Mouse (Mus musculus) neural tube, embryonic 15.5 days (tissue): ENCODE results near the gene Sf3a3. TPM values are rescaled to one million over a fixed set of nuclear protein-coding genes. Genes with fewer than 3 reads are reported as not detected.

Experiments
- ATAC-seq: fragments of 200-750 bp; cut with Nextera tagmentation; 2 replicates; pipeline ENCODE4 v1.8.0; 2017; ENCODE audit warnings: mild to moderate bottlenecking, moderate TSS enrichment, moderate library complexity; ENCODE audit not compliant: low FRiP score
- H3K27ac ChIP-seq: fragments of 300-500 bp; sonication (generic); replicated peaks from 2 replicates; pipeline ENCODE4 v1.5.1; 2015; ENCODE audit warnings: mild to moderate bottlenecking, inconsistent platforms
- H3K27me3 ChIP-seq: fragments of 300-500 bp; sonication (generic); replicated peaks from 2 replicates; pipeline ENCODE4 v1.6.1; 2015; ENCODE audit warnings: inconsistent platforms
- H3K36me3 ChIP-seq: fragments of 300-500 bp; sonication (generic); 2 replicates; pipeline ENCODE4 v1.6.1; 2015; ENCODE audit warnings: inconsistent platforms
- H3K4me1 ChIP-seq: fragments of 300-500 bp; sonication (generic); 2 replicates; pipeline ENCODE4 v1.6.1; 2015; ENCODE audit warnings: inconsistent platforms
- H3K4me2 ChIP-seq: fragments of 300-500 bp; sonication (generic); 2 replicates; pipeline ENCODE4 v1.6.1; 2015; ENCODE audit warnings: inconsistent platforms, mild to moderate bottlenecking, moderate library complexity
- H3K4me3 ChIP-seq: fragments of 300-500 bp; sonication (generic); replicated peaks from 2 replicates; pipeline ENCODE4 v1.5.1; 2015; ENCODE audit warnings: mild to moderate bottlenecking, inconsistent platforms
- H3K9ac ChIP-seq: fragments of 300-500 bp; sonication (generic); replicated peaks from 2 replicates; pipeline ENCODE4 v1.6.1; 2015; ENCODE audit warnings: mild to moderate bottlenecking, inconsistent platforms
- H3K9me3 ChIP-seq: fragments of 300-500 bp; sonication (generic); replicated peaks from 2 replicates; pipeline ENCODE4 v1.6.1; 2016; ENCODE audit warnings: inconsistent platforms
- WGBS: fragments of 180-500 bp; shearing (Covaris S2); methylation state at CpG from one replicate; pipeline ENCODE4 v1.1.7; 2015; ENCODE audit warnings: mixed read lengths; 5-methylcytosine and 5-hydroxymethylcytosine counted together
- microRNA counts: library from miRNA; unstranded; fragments of <30 nt; microRNA quantifications from one replicate; lab custom pipeline; 2016
- microRNA-seq: library from miRNA; unstranded; fragments of <30 nt; microRNA quantifications from one replicate; pipeline ENCODE4, GENCODE M21; 2017
- polyA plus RNA-seq: library from polyadenylated mRNA; unstranded; fragments of >200 nt; fragmentation: Nextera tagmentation; extraction: Ambion mirVana; gene quantifications from 2 replicates; pipeline ENCODE4 v1.2.1, GENCODE M21; 2015

Gene Sf3a3
- polyA plus RNA-seq, 1 experiment from 2014 or later: 88.4 TPM

DNA sequence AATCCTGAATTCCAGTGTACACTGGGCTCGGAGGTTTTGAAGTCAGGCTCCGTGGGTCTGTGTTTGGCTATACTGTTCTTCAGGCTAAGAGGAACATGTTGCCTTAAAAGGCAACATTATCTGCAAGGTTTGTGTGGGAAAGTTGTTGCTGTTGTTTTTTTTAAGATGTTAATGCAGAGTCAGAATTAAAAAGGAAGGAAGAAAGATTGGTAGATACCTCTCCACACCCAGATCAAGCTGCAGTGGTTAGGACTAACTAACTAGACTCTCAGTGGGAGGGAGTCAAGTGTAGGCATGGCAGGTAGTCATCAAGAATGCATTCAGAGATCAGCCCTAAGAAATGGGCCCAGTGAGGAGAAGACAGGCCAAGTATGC is 52.0 kb downstream of the Sf3a3 start:
- Histone ChIP-seq H3K4me2 (no peak overlapping the region), H3K9ac (no peak overlapping the region), H3K9me3 (no peaks in the 10 kb centered on the region), H3K36me3 (no peaks in the 10 kb centered on the region), H3K27me3 (no peaks in the 10 kb centered on the region), H3K27ac (no peak overlapping the region), H3K4me3 (no peak overlapping the region), H3K4me1 (no peaks in the 10 kb centered on the region)
- 88% methylated on average over 2 of the region's 2 CpGs for WGBS
- ATAC-seq: no peak

DNA sequence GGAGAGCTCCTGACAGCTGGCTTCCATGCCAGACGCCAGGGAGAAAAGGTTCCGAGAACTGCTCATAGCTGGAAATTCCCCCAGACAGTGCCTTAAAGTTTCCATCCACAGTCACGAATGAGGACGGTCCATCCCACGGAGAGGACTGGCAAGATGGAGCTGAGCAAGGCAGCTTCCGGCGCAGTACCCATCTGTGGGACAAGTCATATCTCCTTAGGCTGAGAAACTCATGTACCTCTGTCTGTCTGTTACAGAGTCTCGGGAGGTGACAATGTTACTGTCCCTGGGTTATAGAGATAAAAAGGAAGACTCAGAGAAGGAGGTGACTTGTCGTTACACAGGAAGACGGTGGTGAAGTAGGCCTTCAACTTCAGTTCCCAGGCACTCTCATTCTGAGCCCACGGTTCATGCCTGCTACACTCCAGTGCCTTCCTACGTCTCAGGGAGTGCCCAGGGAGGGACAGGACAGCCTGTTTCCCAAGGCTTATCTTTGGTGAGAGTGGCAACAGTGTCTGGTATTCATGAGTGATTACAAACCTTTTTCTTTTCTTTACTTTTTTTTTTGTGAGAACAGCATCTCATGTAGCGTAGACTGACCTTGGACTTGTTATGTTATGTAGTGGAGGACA is 54.5 kb downstream of the Sf3a3 start:
- Histone ChIP-seq H3K36me3 (no peaks in the 10 kb centered on the region), H3K4me1 (no peaks in the 10 kb centered on the region), H3K27ac (no peak overlapping the region), H3K9ac (no peak overlapping the region), H3K9me3 (no peaks in the 10 kb centered on the region), H3K27me3 (no peaks in the 10 kb centered on the region), H3K4me2 (no peak overlapping the region), H3K4me3 (no peak overlapping the region)
- no peak for ATAC-seq
- WGBS: 83% methylated on average over 13 of the region's 13 CpGs

DNA sequence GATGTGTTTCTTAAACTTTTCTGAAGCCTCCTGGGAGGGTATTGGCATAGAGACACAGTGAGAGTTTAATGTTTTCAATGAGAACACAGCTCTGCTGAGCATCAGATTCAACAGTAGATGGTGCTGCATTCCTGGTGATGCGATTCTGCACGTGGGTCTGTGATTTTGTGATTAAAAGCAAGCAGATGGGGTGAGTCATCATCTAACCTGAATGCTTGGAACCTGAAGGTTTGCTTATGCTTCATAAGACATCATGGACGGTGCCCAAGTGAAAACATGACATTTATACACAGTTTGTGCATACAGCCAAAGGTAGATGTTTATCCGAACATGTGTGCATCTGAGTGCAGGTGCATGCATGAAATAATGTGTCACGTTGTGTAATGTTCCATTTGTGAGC is 56.0 kb downstream of the Sf3a3 start:
- WGBS: 79% methylated on average over 5 of the region's 5 CpGs
- H3K4me1 ChIP-seq: no peaks in the 10 kb centered on the region
- no peak overlapping the region for H3K27ac ChIP-seq
- no peak overlapping the region for H3K4me3 ChIP-seq
- no peaks in the 10 kb centered on the region for H3K27me3 ChIP-seq
- no peak overlapping the region for H3K9ac ChIP-seq
- no peak for ATAC-seq
- H3K4me2 ChIP-seq: no peak overlapping the region
- no peaks in the 10 kb centered on the region for H3K36me3 ChIP-seq
- H3K9me3 ChIP-seq: no peaks in the 10 kb centered on the region

DNA sequence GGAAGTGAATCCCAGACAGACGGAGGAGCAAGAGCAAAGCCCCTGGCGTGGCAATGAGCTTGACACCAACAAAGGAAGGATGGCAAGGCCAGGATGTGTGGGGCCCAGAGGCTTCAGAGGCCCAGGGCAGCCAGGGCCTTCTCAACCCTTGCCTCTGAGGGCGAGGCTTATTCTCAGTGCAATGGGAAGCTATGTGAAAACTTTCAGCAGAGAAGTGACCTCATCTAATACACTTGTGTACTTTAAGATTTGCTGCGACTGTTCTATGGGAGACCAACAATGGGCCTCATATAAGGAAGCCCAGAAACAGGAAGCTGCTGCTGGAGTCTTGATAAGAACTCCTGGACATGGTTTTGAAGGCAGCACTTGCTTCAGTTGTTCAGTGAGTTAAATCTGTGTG is 57.5 kb downstream of the Sf3a3 start:
- Histone ChIP-seq H3K4me2 (no peak overlapping the region), H3K27ac (no peak overlapping the region), H3K4me3 (no peak overlapping the region), H3K4me1 (no peaks in the 10 kb centered on the region), H3K27me3 (no peaks in the 10 kb centered on the region), H3K9me3 (no peaks in the 10 kb centered on the region), H3K9ac (no peak overlapping the region), H3K36me3 (no peaks in the 10 kb centered on the region)
- no peak for ATAC-seq
- 76% methylated on average over 4 of the region's 4 CpGs for WGBS

DNA sequence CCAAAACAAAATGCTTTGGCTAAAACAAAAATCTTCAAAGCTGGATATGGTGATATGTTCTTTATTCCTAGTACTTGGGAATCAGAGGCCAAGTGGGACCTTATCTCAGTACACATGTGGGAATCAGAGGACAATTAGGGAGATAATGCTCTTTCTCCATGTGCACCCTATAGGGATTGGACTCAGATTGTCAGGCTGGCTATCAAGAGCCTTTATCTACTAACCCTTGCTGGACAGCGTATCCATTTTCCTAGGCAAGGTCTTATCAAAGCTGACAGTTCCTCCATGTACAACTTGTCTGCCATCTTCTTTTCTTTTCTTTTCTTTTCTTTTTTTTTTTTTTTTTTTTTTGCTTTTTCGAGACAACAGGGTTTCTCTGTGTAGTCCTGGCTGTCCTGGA is 58.9 kb downstream of the Sf3a3 start:
- Histone ChIP-seq H3K4me2 (no peak overlapping the region), H3K4me1 (no peaks in the 10 kb centered on the region), H3K27me3 (no peaks in the 10 kb centered on the region), H3K36me3 (peaks cover 11% of the 10 kb centered on the region; the same call in 1 of the 2 replicates), H3K4me3 (no peak overlapping the region), H3K9ac (no peak overlapping the region), H3K27ac (no peak overlapping the region), H3K9me3 (no peaks in the 10 kb centered on the region)
- ATAC-seq: no peak
- 90% methylated on average over 2 of the region's 2 CpGs for WGBS

DNA sequence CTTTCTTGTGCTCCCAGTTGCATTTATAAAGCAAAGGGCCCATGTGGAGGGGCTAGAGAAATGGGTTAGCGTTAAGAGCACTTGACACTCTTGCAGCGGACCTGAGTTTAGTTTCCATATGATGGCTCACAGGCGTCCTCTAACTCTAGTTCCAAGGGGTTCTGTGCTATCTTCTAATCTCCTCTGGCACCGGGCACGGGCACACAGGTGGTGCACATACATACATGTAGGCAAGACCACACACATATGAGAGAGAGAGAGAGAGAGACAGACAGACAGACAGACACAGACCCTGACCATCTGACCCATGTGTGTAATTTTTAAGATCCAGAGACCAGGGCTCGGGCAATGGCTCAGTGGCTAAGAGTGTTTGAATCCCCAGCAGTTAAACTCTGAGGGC is 59.4 kb downstream of the Sf3a3 start:
- ATAC-seq: no peak
- WGBS: 93% methylated on average over 6 of the region's 6 CpGs

DNA sequence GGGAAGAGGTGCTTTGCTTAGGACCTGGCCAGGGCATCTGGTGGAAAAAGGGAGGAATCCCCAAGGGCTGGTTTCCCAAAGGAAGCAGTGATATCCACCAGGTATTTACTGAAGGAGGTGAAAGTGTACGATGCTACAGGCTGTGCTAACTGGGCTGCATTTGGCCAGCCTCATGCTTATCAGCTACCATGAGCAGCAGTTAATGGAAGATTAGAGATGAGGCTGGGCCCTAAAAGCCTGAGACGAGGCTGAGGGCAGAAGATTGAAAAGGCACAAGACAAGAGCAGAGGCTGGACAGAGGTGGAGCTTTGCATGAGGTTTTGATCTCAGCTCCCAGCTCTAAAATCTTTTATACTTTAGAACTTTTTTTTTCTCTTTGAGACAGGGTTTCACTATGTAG is 59.9 kb downstream of the Sf3a3 start:
- Histone ChIP-seq H3K27ac (no peak overlapping the region), H3K4me2 (no peak overlapping the region), H3K9ac (no peak overlapping the region), H3K27me3 (no peaks in the 10 kb centered on the region), H3K4me1 (no peaks in the 10 kb centered on the region), H3K4me3 (no peak overlapping the region), H3K9me3 (no peaks in the 10 kb centered on the region), H3K36me3 (peaks cover 21% of the 10 kb centered on the region)
- 70% methylated on average over 2 of the region's 2 CpGs for WGBS
- ATAC-seq: no peak

More for the DNA sequence above, 59.4 kb downstream of the Sf3a3 start:
- Histone ChIP-seq H3K36me3 (peaks cover 16% of the 10 kb centered on the region), H3K27me3 (no peaks in the 10 kb centered on the region), H3K4me3 (no peak overlapping the region), H3K9me3 (no peaks in the 10 kb centered on the region), H3K27ac (no peak overlapping the region), H3K4me1 (no peaks in the 10 kb centered on the region), H3K4me2 (no peak overlapping the region), H3K9ac (no peak overlapping the region)

DNA sequence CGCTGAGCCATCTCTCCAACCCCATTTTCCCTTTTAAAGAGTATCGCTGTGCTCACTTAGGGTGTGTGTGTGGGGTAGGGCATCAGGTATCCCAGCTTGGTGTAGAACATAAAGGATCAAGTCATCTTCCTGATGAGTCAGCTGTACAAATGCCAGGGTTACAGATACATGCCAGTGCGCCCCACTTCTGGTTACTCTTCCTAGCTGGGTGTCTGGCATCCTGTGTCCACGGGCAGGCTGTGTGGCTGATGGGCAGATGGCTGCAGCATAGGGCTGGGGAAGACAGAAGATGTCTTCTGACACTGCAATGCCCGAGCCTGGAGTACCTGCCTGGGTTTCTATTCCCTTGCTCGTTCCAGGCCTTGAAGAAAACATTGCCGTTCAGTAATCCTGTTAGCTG is 66.8 kb downstream of the Sf3a3 start:
- ATAC-seq: no peak
- H3K36me3 ChIP-seq: peaks cover 79% of the 10 kb centered on the region
- WGBS: 94% methylated on average over 7 of the region's 7 CpGs

More for the DNA sequence above, 66.8 kb downstream of the Sf3a3 start:
- Histone ChIP-seq H3K27ac (no peak overlapping the region), H3K27me3 (no peaks in the 10 kb centered on the region), H3K9ac (no peak overlapping the region), H3K4me1 (no peaks in the 10 kb centered on the region), H3K4me2 (no peak overlapping the region), H3K9me3 (no peaks in the 10 kb centered on the region), H3K4me3 (no peak overlapping the region)

MicroRNAs within 50 kb of the gene (microRNA counts, 519-probe panel; counts per million panel counts)
- not detected for microRNA mmu-miR-697 (lab: Ali Mortazavi, UCI)
- not detected for microRNA mmu-miR-698 (lab: Ali Mortazavi, UCI)

Small RNA genes lying within 50 kb of the gene (microRNA-seq; reads per million reads assigned to microRNA genes)
- gene Gm24721: not detected
- not detected for gene Mir697
- not detected for gene Mir698

Other genes starting within 250 kb of the Sf3a3 start
- 0.28 and 0.42 TPM in 2 replicates for gene 3100002H09Rik, start 104.0 kb upstream of the Sf3a3 start, polyA plus RNA-seq
- 4.7 and 6.8 TPM in 2 replicates for gene Pou3f1, start 58.0 kb upstream of the Sf3a3 start, polyA plus RNA-seq
- gene Utp11, start 21.2 kb upstream of the Sf3a3 start, polyA plus RNA-seq: 41.4 and 47.8 TPM in 2 replicates
- 1.8 and 3.3 TPM in 2 replicates for gene Fhl3, start 14.1 kb upstream of the Sf3a3 start, polyA plus RNA-seq
- 20.6 and 24.9 TPM in 2 replicates for gene Inpp5b, start 27.1 kb downstream of the Sf3a3 start, polyA plus RNA-seq
- 9.8 and 10.2 TPM in 2 replicates for gene Mtf1, start 87.3 kb downstream of the Sf3a3 start, polyA plus RNA-seq
- gene Yrdc, start 135.9 kb downstream of the Sf3a3 start, polyA plus RNA-seq: 43.2 and 44.9 TPM in 2 replicates
- gene 1110065P20Rik, start 136.4 kb downstream of the Sf3a3 start, polyA plus RNA-seq: 82.5 and 106 TPM in 2 replicates
- gene Maneal, start 147.4 kb downstream of the Sf3a3 start, polyA plus RNA-seq: 10.4 and 17.8 TPM in 2 replicates
- 9.4 and 13.7 TPM in 2 replicates for gene Epha10, start 166.1 kb downstream of the Sf3a3 start, polyA plus RNA-seq
- gene 9930104L06Rik, start 222.3 kb downstream of the Sf3a3 start, polyA plus RNA-seq: 14.2 and 15.2 TPM in 2 replicates
- 22.1 and 51.7 TPM in 2 replicates for gene Cdca8, start 224.5 kb downstream of the Sf3a3 start, polyA plus RNA-seq